Mouse (Mus musculus): Measurements from ENCODE around the gene Pde6h. TPM values are rescaled to one million over a fixed set of nuclear protein-coding genes. Genes with fewer than 3 reads are reported as not detected.

Pde6h gene
- total RNA-seq, 2 experiments from 2014 or later: not detected

- DNase-seq: no peak
Measured at GRCm38 (mm10) chr6:136983201-136983600, 59.6 kb downstream of the Pde6h start.

GRCm38 (mm10) chr6:136986019-136986418 lies 62.4 kb downstream of the Pde6h start:
- no peak for DNase-seq

- no peak for DNase-seq
Measured at GRCm38 (mm10) chr6:136986718-136987117, 63.1 kb downstream of the Pde6h start.

- no peak for DNase-seq
Measured at GRCm38 (mm10) chr6:136988536-136989060, 65.0 kb downstream of the Pde6h start.

- DNase-seq: no peak
Measured at GRCm38 (mm10) chr6:136989824-136990497, 66.3 kb downstream of the Pde6h start.

- no peak for DNase-seq
Measured at GRCm38 (mm10) chr6:136990557-136990956, 66.9 kb downstream of the Pde6h start.

GRCm38 (mm10) chr6:136993574-136993973 lies 69.9 kb downstream of the Pde6h start:
- DNase-seq: no peak

GRCm38 (mm10) chr6:136995533-136995932 lies 71.9 kb downstream of the Pde6h start:
- DNase-seq: no peak

- no peak for DNase-seq
Measured at GRCm38 (mm10) chr6:136996336-136996735, 72.7 kb downstream of the Pde6h start.

- no peak for DNase-seq
Measured at GRCm38 (mm10) chr6:136998181-136998580, 74.5 kb downstream of the Pde6h start.

GRCm38 (mm10) chr6:136999009-136999408 lies 75.4 kb downstream of the Pde6h start:
- DNase-seq: no peak

GRCm38 (mm10) chr6:136999707-137000446 lies 76.2 kb downstream of the Pde6h start:
- no peak for DNase-seq

- no peak for DNase-seq
Measured at GRCm38 (mm10) chr6:137000706-137001105, 77.1 kb downstream of the Pde6h start.

- no peak for DNase-seq
Measured at GRCm38 (mm10) chr6:137001267-137002168, 77.9 kb downstream of the Pde6h start.

- DNase-seq: no peak
Measured at GRCm38 (mm10) chr6:137002169-137002514, 78.5 kb downstream of the Pde6h start.

GRCm38 (mm10) chr6:137004359-137004758 lies 80.7 kb downstream of the Pde6h start:
- DNase-seq: no peak

- no peak for DNase-seq
Measured at GRCm38 (mm10) chr6:137011187-137011586, 87.6 kb downstream of the Pde6h start.

- no peak for DNase-seq
Measured at GRCm38 (mm10) chr6:137014346-137014745, 90.7 kb downstream of the Pde6h start.

- no peak for DNase-seq
Measured at GRCm38 (mm10) chr6:137017216-137017973, 93.8 kb downstream of the Pde6h start.

Data from gastrocnemius, postnatal 10 days (tissue).